Mouse (Mus musculus): ENCODE results near the gene Dpm2.

GRCm38 (mm10) chr2:32555484-32555883, 15.2 kb upstream of the Dpm2 start:
- TF ChIP-seq USF1 (IDR thresholded peaks at IDR 0.05; ENCODE audit: low read depth) (no peak), CTCF (IDR thresholded peaks at IDR 0.05; ENCODE audit: control insufficient read depth, insufficient read depth, insufficient read length) (no peak)

All from C2C12 (cell line).